Mouse (Mus musculus) forebrain, embryonic 14.5 days (tissue): Measurements from ENCODE around the gene Rab3a. TPM values are rescaled to one million over a fixed set of nuclear protein-coding genes. Genes with fewer than 3 reads are reported as not detected.
A peak's percentile ranks its signal among the peaks of the same experiment; 100 is the strongest.

Experiments used
- ATAC-seq: fragments of 200-750 bp; cut with Nextera tagmentation; 2 replicates; pipeline ENCODE4 v1.8.0; 2017; ENCODE audit warnings: mild to moderate bottlenecking, moderate library complexity
- DNase-seq: peaks from one replicate; pipeline ENCODE4 v3.0.0-alpha.2; 2015; ENCODE audit warnings: low spot score
- H3K27ac ChIP-seq: fragments of 300-500 bp; sonication (generic); 2 replicates; pipeline ENCODE4 v1.5.1; 2014; ENCODE audit warnings: low read depth, mild to moderate bottlenecking, control low read depth, low read length, moderate library complexity
- H3K27me3 ChIP-seq: fragments of 300-500 bp; sonication (generic); replicated peaks from 2 replicates; pipeline ENCODE4 v1.6.1; 2014; ENCODE audit warnings: low read length, control low read depth, mixed read lengths; ENCODE audit not compliant: control insufficient read depth, insufficient read depth
- H3K36me3 ChIP-seq: fragments of 300-500 bp; sonication (generic); 2 replicates; pipeline ENCODE4 v1.6.1; 2014; ENCODE audit warnings: low read length, control low read depth; ENCODE audit not compliant: control insufficient read depth, insufficient read depth
- H3K4me1 ChIP-seq: fragments of 300-500 bp; sonication (generic); 2 replicates; pipeline ENCODE4 v1.6.1; 2014; ENCODE audit warnings: antibody characterized with exemption, low read length, control low read depth; ENCODE audit not compliant: control insufficient read depth, insufficient read depth
- H3K4me2 ChIP-seq: fragments of 300-500 bp; sonication (generic); 2 replicates; pipeline ENCODE4 v1.6.1; 2014; ENCODE audit warnings: mild to moderate bottlenecking, control low read depth, low read length
- H3K4me3 ChIP-seq: fragments of 300-500 bp; sonication (generic); 2 replicates; pipeline ENCODE4 v1.5.1; 2014; ENCODE audit warnings: low read depth, low read length, control low read depth
- H3K9ac ChIP-seq: fragments of 300-500 bp; sonication (generic); 2 replicates; pipeline ENCODE4 v1.6.1; 2014; ENCODE audit warnings: mild to moderate bottlenecking, low read length, control low read depth, moderate library complexity
- H3K9me3 ChIP-seq: fragments of 300-500 bp; sonication (generic); replicated peaks from 2 replicates; pipeline ENCODE4 v1.6.1; 2016; ENCODE audit warnings: low read length, control low read depth, mixed read lengths; ENCODE audit not compliant: control insufficient read depth
- WGBS: fragments of 180-500 bp; shearing (Covaris S2); extraction: QIAGEN DNeasy Blood & Tissue Kit; methylation state at CpG from one replicate; pipeline ENCODE4 v1.1.7; 2014; 5-methylcytosine and 5-hydroxymethylcytosine counted together
- polyA plus RNA-seq: library from polyadenylated mRNA; unstranded; fragments of >200 nt; fragmentation: Nextera tagmentation; extraction: Ambion mirVana; gene quantifications from 2 replicates; pipeline ENCODE4 v1.2.1, GENCODE M21; 2014

Gene Rab3a
- polyA plus RNA-seq, 1 experiment from 2014 or later = 330 TPM

GRCm38 (mm10) chr8:70766571-70767440, 12.3 kb downstream of the Rab3a start:
- peak overlapping the region; percentile 50; the same call in 1 of the 2 replicates for H3K9ac ChIP-seq
- no peaks in the 10 kb centered on the region for H3K27me3 ChIP-seq
- 10% methylated on average over 21 of the region's 21 CpGs for WGBS
- peak overlapping the region; percentile 46 for H3K4me2 ChIP-seq
- DNase-seq = no peak
- H3K9me3 ChIP-seq = no peaks in the 10 kb centered on the region
- no peak overlapping the region for H3K27ac ChIP-seq
- ATAC-seq = peak; percentile 11; the same call in 1 of the 2 replicates
- peaks cover 9% of the 10 kb centered on the region for H3K4me1 ChIP-seq
- peak overlapping the region; percentile 3; the same call in 1 of the 2 replicates for H3K4me3 ChIP-seq
- peaks cover 52% of the 10 kb centered on the region for H3K36me3 ChIP-seq

DNA sequence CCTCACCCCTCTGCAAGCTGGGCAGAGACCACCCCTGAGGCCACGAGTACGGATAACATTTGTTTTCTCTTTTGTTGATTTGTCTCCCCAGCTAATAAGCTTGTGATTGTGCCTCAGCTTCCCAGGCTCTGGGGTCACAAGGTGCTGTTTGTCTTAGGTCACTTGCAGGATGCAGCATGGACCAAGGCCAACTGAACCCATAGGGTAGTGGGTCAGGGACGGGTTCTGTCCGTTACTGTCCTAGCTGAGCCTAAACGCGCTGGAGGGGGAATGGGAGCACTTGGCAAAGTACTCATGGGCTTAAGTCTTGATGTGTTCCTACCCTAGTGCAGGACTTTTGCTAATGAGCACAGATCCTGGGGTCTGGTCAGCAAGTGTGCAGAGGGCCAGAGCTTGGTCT, 13.0 kb downstream of the Rab3a start:
- Histone ChIP-seq H3K27me3 (no peaks in the 10 kb centered on the region), H3K27ac (no peak overlapping the region), H3K36me3 (peaks cover 59% of the 10 kb centered on the region), H3K4me2 (no peak overlapping the region), H3K9me3 (no peaks in the 10 kb centered on the region), H3K9ac (no peak overlapping the region), H3K4me3 (no peak overlapping the region), H3K4me1 (peaks cover 9% of the 10 kb centered on the region)
- WGBS = 85% methylated on average over 6 of the region's 6 CpGs
- no peak for DNase-seq
- ATAC-seq = no peak

GRCm38 (mm10) chr8:70768231-70768776, 13.8 kb downstream of the Rab3a start:
- Histone ChIP-seq H3K36me3 (peaks cover 63% of the 10 kb centered on the region), H3K4me3 (no peak overlapping the region), H3K9ac (no peak overlapping the region), H3K4me2 (no peak overlapping the region), H3K27me3 (no peaks in the 10 kb centered on the region), H3K9me3 (no peaks in the 10 kb centered on the region), H3K27ac (no peak overlapping the region), H3K4me1 (peaks cover 12% of the 10 kb centered on the region)
- DNase-seq (no peak), ATAC-seq (no peak)
- 95% methylated on average over 32 of the region's 32 CpGs for WGBS

DNA sequence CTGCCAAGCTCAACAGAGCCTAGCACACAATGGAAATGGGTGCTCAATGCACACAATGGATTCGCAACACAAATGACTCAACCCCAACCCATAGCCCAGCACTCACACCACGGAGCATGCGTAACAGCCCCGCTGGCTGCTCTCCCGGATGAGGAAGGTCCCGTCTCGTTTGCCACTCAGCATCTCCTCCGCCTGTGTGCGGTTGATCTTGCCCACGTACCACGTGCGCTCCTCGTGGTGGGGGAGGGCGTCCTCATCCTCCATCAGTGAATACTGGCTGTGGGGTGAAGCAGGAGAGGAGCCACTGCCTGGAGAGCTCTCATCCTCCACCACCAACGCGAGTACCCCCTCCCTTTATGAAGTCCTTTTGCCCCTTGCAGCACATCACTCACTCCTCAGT, 14.5 kb downstream of the Rab3a start:
- Histone ChIP-seq H3K4me2 (no peak overlapping the region), H3K36me3 (peaks cover 69% of the 10 kb centered on the region), H3K9me3 (no peaks in the 10 kb centered on the region), H3K4me1 (peaks cover 18% of the 10 kb centered on the region), H3K27me3 (no peaks in the 10 kb centered on the region), H3K4me3 (no peak overlapping the region), H3K27ac (no peak overlapping the region), H3K9ac (no peak overlapping the region)
- ATAC-seq = no peak
- 84% methylated on average over 16 of the region's 16 CpGs for WGBS
- no peak for DNase-seq

DNA sequence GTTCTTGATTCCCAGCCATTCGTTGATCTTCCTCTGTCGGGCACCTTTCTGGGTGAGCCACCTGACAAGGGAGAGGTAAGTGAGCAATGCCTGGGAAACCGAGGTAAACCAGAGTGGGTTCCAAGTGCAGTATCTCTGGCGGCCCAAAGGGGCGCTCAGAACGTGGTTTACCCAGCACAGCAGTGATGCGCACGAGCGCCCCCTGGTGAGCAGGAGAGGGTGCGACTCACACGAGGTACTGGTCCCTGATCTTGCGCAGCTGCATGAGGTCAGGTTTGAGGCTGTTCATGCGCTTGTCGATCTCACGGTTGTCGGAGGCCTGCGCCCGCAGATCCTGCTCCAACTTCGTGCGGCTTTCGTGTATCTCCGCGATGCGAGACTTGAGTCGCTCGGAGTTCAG, 14.9 kb downstream of the Rab3a start:
- Histone ChIP-seq H3K36me3 (peaks cover 73% of the 10 kb centered on the region), H3K27ac (0 out of 2 replicates have a peak overlapping the region, but pooled peaks have one; percentile 14), H3K9ac (no peak overlapping the region), H3K4me2 (no peak overlapping the region), H3K4me3 (no peak overlapping the region), H3K9me3 (no peaks in the 10 kb centered on the region), H3K4me1 (peaks cover 22% of the 10 kb centered on the region), H3K27me3 (no peaks in the 10 kb centered on the region)
- ATAC-seq = peak; percentile 81
- 5% methylated on average over 26 of the region's 26 CpGs for whole genome bisulfite sequencing
- peak; percentile 96 for DNase-seq

DNA sequence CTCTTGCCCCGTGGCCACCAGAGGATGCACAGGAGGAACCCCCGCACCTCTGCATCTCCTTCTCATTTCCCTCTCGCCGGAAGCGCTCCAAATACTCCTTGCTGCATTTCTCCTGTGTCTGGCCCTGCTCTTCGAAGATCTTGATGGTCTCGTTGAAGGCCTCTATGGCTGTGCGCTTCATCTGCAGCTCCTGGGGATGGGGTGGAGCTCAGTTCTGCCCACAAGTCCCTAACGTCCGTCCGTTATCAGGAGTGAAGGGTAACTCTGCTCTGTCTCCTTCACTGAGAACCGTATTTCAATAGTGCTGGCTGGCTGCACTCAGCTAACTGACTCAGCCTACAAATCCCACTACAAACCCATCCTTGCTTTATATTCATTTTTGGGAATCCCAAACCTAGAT, 15.4 kb downstream of the Rab3a start:
- 72% methylated on average over 12 of the region's 12 CpGs for WGBS
- Histone ChIP-seq H3K9me3 (no peaks in the 10 kb centered on the region), H3K27ac (no peak overlapping the region; the same call in 1 of the 2 replicates), H3K4me1 (peaks cover 27% of the 10 kb centered on the region), H3K36me3 (peaks cover 75% of the 10 kb centered on the region), H3K27me3 (no peaks in the 10 kb centered on the region), H3K4me2 (no peak overlapping the region), H3K4me3 (no peak overlapping the region), H3K9ac (no peak overlapping the region)
- ATAC-seq (no peak), DNase-seq (no peak)

DNA sequence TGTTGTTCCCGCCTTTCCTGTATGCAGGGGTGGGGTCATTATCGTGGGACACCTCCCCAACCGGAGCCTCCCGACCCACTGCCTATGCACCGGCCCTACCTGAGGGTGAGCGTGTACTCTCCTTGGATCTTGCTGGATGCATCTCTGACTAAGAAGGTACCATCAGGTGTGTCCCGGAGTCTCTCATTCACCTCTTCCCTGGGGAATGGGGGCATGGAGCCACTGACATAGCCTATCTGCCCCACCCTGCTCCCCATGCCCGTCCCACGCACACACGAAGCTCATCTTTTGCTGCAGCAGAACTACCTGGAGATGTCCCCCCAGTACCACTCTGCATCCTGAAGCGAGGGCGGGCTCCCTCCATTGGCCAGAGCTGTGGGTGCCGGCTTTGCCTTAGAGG, 16.3 kb downstream of the Rab3a start:
- no peak overlapping the region for H3K4me2 ChIP-seq
- no peaks in the 10 kb centered on the region for H3K9me3 ChIP-seq
- ATAC-seq = no peak
- peaks cover 78% of the 10 kb centered on the region for H3K36me3 ChIP-seq
- no peak for DNase-seq
- H3K27me3 ChIP-seq = no peaks in the 10 kb centered on the region
- peaks cover 35% of the 10 kb centered on the region for H3K4me1 ChIP-seq
- H3K4me3 ChIP-seq = no peak overlapping the region
- H3K27ac ChIP-seq = no peak overlapping the region
- 93% methylated on average over 13 of the region's 13 CpGs for WGBS
- no peak overlapping the region for H3K9ac ChIP-seq

DNA sequence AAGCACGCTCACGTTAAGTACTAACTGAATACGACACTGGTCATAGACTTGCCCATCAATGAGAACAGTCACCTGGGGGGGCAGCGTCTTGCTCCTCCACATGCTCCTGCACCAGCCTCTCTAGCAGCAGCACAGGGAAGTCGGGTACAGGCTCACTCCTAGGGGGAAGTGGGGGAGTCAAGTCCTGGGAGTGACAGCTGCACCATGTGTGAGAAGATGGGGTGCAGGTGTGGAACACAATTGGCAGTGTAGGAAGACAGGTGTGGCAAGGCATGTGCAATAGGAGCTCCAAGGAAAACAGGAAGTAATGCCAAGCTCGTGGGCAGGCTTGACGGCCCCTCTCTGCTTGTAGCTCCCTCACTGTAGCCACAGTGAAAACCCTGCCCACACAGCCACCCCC, 16.7 kb downstream of the Rab3a start:
- Histone ChIP-seq H3K4me3 (no peak overlapping the region), H3K4me2 (no peak overlapping the region), H3K36me3 (peaks cover 78% of the 10 kb centered on the region), H3K27ac (no peak overlapping the region), H3K9ac (no peak overlapping the region), H3K27me3 (no peaks in the 10 kb centered on the region), H3K9me3 (no peaks in the 10 kb centered on the region), H3K4me1 (peaks cover 35% of the 10 kb centered on the region)
- 91% methylated on average over 7 of the region's 7 CpGs for WGBS
- ATAC-seq (no peak), DNase-seq (no peak)

GRCm38 (mm10) chr8:70772075-70772474, 17.6 kb downstream of the Rab3a start:
- ATAC-seq (no peak), DNase-seq (no peak)
- Histone ChIP-seq H3K4me3 (no peak overlapping the region), H3K27ac (no peak overlapping the region), H3K27me3 (no peaks in the 10 kb centered on the region), H3K36me3 (peaks cover 76% of the 10 kb centered on the region), H3K4me1 (peaks cover 27% of the 10 kb centered on the region), H3K4me2 (no peak overlapping the region), H3K9ac (no peak overlapping the region), H3K9me3 (no peaks in the 10 kb centered on the region)
- WGBS = 93% methylated on average over 13 of the region's 13 CpGs
